Mouse (Mus musculus) cortical plate, adult 2 months (tissue): Measurements from ENCODE around the gene Gkn2. TPM values are rescaled to one million over a fixed set of nuclear protein-coding genes. Genes with fewer than 3 reads are reported as not detected.

Source experiments
- H3K27ac ChIP-seq: fragments of 200-500 bp; 2 replicates; pipeline ENCODE4 v1.5.1; 2012; ENCODE audit warnings: low read length, control low read depth, inconsistent platforms; ENCODE audit not compliant: insufficient read depth
- H3K4me1 ChIP-seq: fragments of 200-500 bp; 2 replicates; pipeline ENCODE4 v1.6.1; 2011; ENCODE audit warnings: low read length; ENCODE audit not compliant: control insufficient read depth, insufficient read depth
- H3K4me3 ChIP-seq: fragments of 200-500 bp; 2 replicates; pipeline ENCODE4 v1.5.1; 2011; ENCODE audit warnings: mild to moderate bottlenecking, low read length, control low read depth; ENCODE audit not compliant: insufficient read depth
- CTCF ChIP-seq: fragments of 200-500 bp; IDR thresholded peaks from 2 replicates; pipeline ENCODE4 v1.5.1; 2011; ENCODE audit warnings: mild to moderate bottlenecking, control low read depth, low read length; ENCODE audit not compliant: insufficient read depth; ENCODE audit errors: extremely low read depth
- POLR2A ChIP-seq: fragments of 200-500 bp; IDR thresholded peaks from 2 replicates; pipeline ENCODE4 v1.6.1; 2011; ENCODE audit warnings: mild to moderate bottlenecking, low read length, control low read depth; ENCODE audit not compliant: insufficient read depth; ENCODE audit errors: extremely low read depth
- polyA plus RNA-seq: library from polyadenylated mRNA; depleted of rRNA; stranded (reverse); fragments of >200 nt; gene quantifications from 2 replicates; pipeline ENCODE4 v1.2.3, GENCODE M21; 2012; rRNA removed

Gene Gkn2
- polyA plus RNA-seq, 1 experiment = not detected

DNA sequence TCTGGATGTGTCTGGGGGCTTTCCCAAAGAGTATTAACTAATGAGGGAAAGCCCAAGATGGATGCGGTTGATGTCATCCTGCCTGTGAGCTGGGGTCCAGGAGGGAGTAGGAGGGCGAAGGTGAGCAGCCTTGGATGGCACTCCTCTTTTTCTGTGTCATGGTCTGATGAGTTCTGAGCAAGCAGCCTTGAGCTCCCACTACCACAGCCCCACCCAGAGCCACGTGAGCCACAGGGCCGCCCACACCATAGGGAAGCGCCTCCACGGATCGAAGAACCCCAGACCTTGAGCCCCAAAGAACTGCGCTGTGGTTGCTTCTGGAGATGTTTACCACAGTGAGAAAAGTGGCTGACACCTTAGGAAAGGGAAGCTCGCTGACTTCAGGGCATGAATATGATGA lies 21.6 kb downstream of the Gkn2 start:
- Histone ChIP-seq H3K27ac (no peak overlapping the region), H3K4me1 (no peaks in the 10 kb centered on the region), H3K4me3 (no peak overlapping the region)
- TF ChIP-seq POLR2A (no peak), CTCF (no peak)

DNA sequence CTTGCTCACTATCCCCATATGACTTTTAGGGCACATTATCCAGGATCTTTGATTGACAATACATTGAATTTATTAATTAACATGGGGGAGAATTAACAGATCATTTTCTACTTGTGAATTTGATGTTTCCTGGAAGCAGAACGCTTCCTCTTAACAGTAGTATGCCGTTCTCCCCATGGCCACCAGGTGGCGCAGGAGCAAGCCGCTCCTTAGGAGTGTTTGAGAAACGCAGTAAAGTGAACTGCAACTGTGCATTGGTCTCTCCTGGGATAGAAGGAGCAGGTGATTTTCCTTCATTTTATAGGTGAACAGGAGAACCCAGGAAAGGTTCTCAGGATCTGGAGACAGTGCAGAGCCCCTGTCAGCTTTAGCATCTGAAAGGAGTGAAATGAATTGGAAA lies 26.0 kb downstream of the Gkn2 start:
- Histone ChIP-seq H3K27ac (no peak overlapping the region), H3K4me3 (no peak overlapping the region), H3K4me1 (no peaks in the 10 kb centered on the region)
- peak; percentile 96 for TF ChIP-seq CTCF
- TF ChIP-seq POLR2A = no peak

DNA sequence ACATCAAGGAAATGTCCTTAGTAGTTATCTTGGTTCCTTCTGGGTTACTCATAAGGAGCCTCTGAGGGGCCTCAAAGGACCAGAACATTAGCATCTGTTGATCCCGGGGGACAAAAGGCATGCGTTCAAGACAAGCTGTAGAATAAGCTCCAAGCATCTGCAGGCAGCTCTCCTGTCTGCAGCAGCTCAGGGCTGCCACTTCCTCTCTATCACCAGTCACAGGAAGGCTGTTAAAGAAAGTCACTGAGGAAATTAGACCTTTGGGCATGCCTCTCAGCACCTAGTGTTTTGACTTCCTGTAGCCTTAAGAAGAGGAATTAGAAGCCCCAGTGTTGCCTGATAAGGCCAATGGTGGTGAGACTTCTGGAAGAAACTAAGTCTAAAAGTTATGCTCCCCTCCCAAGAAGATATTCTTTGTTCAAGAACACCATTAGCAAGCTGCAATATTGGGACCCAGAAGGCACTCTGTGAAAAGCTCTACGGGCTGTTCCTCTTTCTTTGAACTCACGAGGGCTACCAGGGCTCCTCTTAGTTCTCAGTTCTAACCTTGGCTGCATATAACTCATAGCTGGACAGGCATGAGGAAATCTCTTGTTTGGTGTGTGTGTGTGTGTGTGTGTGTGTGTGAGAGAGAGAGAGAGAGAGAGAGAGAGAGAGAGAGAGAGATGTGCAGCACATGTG lies 26.9 kb downstream of the Gkn2 start:
- Histone ChIP-seq H3K4me3 (no peak overlapping the region), H3K4me1 (no peaks in the 10 kb centered on the region), H3K27ac (no peak overlapping the region)
- TF ChIP-seq CTCF (no peak), POLR2A (no peak)

DNA sequence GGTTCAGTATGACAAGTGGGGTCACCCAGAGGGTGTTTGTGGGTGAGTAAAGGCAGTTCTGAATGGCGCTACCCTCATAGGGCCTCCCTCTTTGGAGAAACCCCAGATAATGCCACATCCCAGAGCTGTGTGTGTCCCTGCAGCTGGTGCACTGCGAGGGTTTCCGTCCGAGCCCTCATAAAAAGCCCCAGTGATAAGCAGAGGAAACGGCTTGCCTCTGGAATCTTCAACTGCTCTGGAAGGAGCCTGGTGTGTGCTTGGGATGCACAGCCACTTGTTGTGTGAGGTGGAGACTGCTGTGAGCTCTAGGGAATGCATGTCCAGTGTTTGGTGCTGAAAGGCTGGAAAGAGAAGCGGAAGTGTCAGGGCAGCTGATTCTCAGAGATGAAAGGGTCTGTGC lies 28.3 kb downstream of the Gkn2 start:
- H3K27ac ChIP-seq = no peak overlapping the region
- TF ChIP-seq POLR2A (no peak), CTCF (no peak)
- H3K4me3 ChIP-seq = no peak overlapping the region
- H3K4me1 ChIP-seq = no peaks in the 10 kb centered on the region

DNA sequence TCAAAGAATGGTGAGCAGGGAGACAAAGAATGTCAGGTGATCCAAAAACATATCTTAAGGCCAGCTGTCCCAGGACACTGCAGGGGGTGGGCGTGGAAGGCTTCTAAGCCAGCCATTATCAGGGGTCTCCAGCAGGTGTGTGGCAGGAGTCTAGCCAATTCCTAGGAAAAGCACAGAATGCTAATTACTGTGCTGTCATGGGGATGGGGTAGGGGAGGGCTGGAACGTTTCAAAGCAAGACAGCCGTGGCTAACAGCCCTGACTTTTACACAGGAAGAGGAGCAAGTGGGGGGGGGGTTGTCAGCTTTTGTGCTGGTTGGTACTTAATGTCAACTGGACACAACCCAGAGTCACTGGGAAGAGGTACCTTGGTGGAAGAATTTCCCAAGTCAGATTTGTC lies 38.9 kb downstream of the Gkn2 start:
- Histone ChIP-seq H3K4me1 (no peaks in the 10 kb centered on the region), H3K27ac (no peak overlapping the region), H3K4me3 (no peak overlapping the region)
- TF ChIP-seq CTCF (no peak), POLR2A (no peak)

DNA sequence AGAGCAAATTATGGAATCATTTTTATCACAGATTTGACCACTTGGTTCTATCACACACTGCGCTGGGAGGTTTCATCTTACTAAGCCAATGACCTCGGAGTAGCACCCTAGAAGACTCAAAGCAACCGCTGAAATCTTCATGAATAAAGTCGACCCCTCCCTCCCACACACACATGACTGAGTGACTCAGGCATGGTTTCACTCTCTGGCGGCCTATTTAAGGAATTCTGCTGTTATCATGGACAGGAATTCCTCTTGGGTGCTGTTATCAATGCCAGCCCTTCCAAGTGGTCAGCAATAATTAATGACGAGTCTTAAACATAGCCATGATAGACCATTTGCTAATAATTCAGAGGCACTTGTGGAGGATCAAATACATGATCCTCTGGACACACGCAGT lies 49.1 kb downstream of the Gkn2 start:
- H3K4me3 ChIP-seq = no peak overlapping the region
- no peak for TF ChIP-seq POLR2A
- no peak for TF ChIP-seq CTCF
- H3K4me1 ChIP-seq = no peaks in the 10 kb centered on the region
- no peak overlapping the region for H3K27ac ChIP-seq

DNA sequence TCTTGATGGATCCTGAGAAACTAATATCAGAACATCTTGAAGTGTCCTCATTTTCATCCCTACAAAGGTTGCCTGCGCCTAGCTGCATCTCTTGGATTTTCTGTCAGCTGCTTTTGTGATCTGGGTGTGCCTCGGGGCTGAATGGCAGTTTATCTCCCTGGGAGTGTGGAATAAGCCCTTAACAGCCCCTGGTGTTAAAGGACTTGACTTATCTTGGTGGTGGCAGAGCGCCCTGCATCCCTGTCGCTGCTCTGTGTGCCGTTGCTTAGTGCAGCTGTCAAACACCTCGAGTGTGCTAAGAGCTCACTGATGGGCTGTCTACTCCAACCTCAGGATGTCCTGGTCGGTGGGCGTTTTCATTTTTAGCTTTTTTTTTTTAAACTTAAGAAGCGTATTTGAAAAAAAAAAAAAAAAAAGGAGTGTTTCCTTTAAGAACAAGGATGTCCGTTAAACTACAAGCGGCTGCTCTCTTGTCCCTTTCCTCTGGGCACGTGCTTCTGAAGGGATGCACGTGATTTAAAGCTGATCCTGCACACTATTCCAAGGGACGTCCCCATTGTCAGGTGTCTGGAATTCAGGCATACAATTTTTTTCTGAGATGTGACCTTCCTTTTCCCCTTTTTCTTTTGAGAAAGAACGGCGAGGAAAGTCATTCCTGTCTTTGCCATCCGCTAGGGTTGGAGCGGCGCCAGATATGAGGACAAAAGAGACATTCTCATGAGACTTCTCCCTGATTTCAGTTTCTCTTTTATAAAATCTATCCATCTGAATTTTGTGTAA lies 51.1 kb downstream of the Gkn2 start:
- H3K4me3 ChIP-seq = peak overlapping the region; percentile 14; the same call in 1 of the 2 replicates
- no peak overlapping the region for H3K27ac ChIP-seq
- H3K4me1 ChIP-seq = no peaks in the 10 kb centered on the region
- TF ChIP-seq POLR2A (no peak), CTCF (no peak)

DNA sequence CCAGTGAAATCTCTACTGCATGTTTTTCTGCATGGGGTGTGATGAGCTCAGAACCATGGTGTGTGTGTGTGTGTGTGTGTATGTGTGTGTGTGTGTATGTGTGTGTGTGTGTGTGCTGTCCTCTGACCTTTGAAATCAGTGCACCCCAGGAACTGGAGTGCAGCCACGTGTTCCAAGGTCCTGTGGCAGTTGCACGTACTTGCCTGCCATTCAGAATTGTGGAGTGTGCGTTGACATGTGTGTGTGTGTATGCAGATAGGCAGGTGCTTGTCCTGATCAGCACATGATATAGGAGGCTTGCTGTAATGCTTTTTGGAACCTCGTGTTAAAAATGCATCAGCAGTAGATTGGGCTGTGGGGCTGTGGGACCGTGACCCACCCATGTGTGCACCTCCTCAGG lies 53.8 kb downstream of the Gkn2 start:
- H3K27ac ChIP-seq = no peak overlapping the region
- H3K4me3 ChIP-seq = no peak overlapping the region
- no peaks in the 10 kb centered on the region for H3K4me1 ChIP-seq
- TF ChIP-seq POLR2A (no peak), CTCF (no peak)

DNA sequence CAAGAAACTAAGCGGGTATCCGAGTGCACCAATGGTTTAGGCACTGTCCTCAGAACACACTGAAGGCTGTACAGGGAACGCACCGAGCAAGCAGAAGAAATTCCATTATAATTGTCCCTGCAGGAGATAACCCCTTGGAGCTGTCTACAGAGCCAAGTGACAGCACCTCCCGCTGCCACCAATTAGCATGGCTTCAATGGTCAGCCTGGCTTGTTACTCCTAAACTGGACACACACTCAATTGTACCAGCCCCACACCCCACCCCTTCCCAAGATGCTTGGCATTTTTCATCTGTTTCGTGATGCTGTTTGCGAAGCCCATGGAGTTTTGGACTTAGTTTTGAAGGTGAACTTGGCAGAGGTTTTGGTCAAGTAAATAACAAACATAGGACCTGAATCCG lies 54.5 kb downstream of the Gkn2 start:
- Histone ChIP-seq H3K4me3 (no peak overlapping the region), H3K4me1 (no peaks in the 10 kb centered on the region), H3K27ac (no peak overlapping the region)
- no peak for TF ChIP-seq CTCF
- TF ChIP-seq POLR2A = no peak

DNA sequence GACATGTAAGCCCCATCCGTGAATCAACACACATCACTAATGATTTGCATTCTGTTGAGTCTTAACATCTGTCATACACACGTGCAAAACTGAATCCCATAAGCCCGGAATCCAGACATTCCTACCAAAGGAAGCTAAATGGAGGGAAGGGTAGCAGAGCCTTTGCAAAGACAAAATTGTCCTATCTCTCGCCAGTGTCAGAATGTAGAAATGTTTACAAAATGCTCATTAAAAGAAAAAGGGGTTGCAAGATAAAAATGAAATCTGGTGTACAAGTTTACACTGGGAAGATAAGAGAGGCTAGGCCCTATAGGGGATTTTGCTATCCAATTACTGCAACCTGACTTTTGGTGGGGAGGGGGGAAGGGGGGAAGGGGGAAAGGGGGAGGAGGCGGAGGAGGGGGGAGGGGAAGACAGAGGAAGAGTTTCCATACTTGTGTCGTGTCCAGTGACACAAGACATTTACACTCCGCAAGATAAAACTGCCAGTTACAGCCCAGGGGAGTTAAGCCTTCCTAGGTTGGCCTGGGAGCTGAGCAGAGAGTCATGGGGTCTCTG lies 55.4 kb downstream of the Gkn2 start, which contains the start of gene Bmp10:
Bmp10 (plus strand) TSS at position 508 of the 558 bp plus-strand sequence.
- no peak within 1 kb of the TSS for H3K4me3 ChIP-seq
- H3K4me1 ChIP-seq = no peaks in the 10 kb centered on the region
- TF ChIP-seq POLR2A (no peak), CTCF (no peak)
- H3K27ac ChIP-seq = no peak within 1 kb of the TSS

Other genes starting within 250 kb of the Gkn2 start
- gene Antxr1, start 37.5 kb upstream of the Gkn2 start, polyA plus RNA-seq = 10.5 and 10.9 TPM in 2 replicates
- gene Gkn1, start 22.4 kb upstream of the Gkn2 start, polyA plus RNA-seq = 0.13 and 0.17 TPM in 2 replicates
- 28.4 and 42.8 TPM in 2 replicates for gene Gkn3, start 15.6 kb downstream of the Gkn2 start, polyA plus RNA-seq
- gene Bmp10, start 55.6 kb downstream of the Gkn2 start, polyA plus RNA-seq = not detected in 2 replicates
- 6.2 and 7.0 TPM in 2 replicates for gene Arhgap25, start 159.9 kb downstream of the Gkn2 start, polyA plus RNA-seq
- 0.04 and 0.13 TPM in 2 replicates for gene Prokr1, start 217.4 kb downstream of the Gkn2 start, polyA plus RNA-seq